Comparison of ENCODE assay signal across 8 mouse cellular contexts in genomic region chr7:126760391-126760802, GRCm38 (mm10). TPM values are rescaled to one million over a fixed set of nuclear protein-coding genes. Genes with fewer than 3 reads are reported as not detected.
DNase-seq lines count a peak whose midpoint lies in the region; ATAC-seq and TF ChIP-seq lines count a peak whose summit lies in the region.

No protein-coding gene starts in this region.

- no peaks in the 10 kb centered on the region for H3K27me3 ChIP-seq in forebrain, embryonic 14.5 days (replicated peaks; ENCODE audit: control insufficient read depth, insufficient read depth, low read length)
- H3K27me3 ChIP-seq in hindbrain, embryonic 10.5 days (ENCODE audit: insufficient read depth, poor library complexity, severe bottlenecking) = no peaks in the 10 kb centered on the region
- no peaks in the 10 kb centered on the region for H3K27me3 ChIP-seq in limb, embryonic 13.5 days
- H3K27me3 ChIP-seq in myocyte (ENCODE audit: control insufficient read depth, insufficient read depth, insufficient read length) = no peaks in the 10 kb centered on the region

- H3K36me3 ChIP-seq in forebrain, embryonic 14.5 days (ENCODE audit: control insufficient read depth, insufficient read depth, low read length) = peaks cover 34% of the 10 kb centered on the region
- H3K36me3 ChIP-seq in hindbrain, embryonic 10.5 days = peaks cover 43% of the 10 kb centered on the region
- peaks cover 29% of the 10 kb centered on the region for H3K36me3 ChIP-seq in limb, embryonic 13.5 days
- H3K36me3 ChIP-seq in myocyte (ENCODE audit: control insufficient read depth, insufficient read depth) = peaks cover 5% of the 10 kb centered on the region

- no peak for TF ChIP-seq POLR2A in myocyte (IDR thresholded peaks at IDR 0.05; ENCODE audit: insufficient read length, low read depth)

- H3K4me2 ChIP-seq in forebrain, embryonic 14.5 days (ENCODE audit: low read length) = peak overlapping the region; percentile 90
- H3K4me2 ChIP-seq in limb, embryonic 13.5 days (replicated peaks) = peak overlapping the region; percentile 93
- peak overlapping the region; percentile 82 for H3K4me2 ChIP-seq in myocyte (ENCODE audit: low read depth)

- peak; percentile 41; the same call in 1 of the 2 replicates for ATAC-seq in cerebellum, adult (ENCODE audit: insufficient number of reproducible peaks, low FRiP score, low TSS enrichment)
- ATAC-seq in forebrain, embryonic 14.5 days = peak; percentile 5; the same call in 1 of the 2 replicates
- 0 out of 2 replicates have a peak, but pooled peaks have one; percentile 13 for ATAC-seq in limb, embryonic 13.5 days (ENCODE audit: low FRiP score, low read depth)

- H3ac ChIP-seq in myocyte (ENCODE audit: control insufficient read depth, insufficient read length) = peak overlapping the region; percentile 81

- peak; percentile 87 for DNase-seq in NIH3T3 (ENCODE audit: low read depth)
- peak; percentile 66 for DNase-seq in forebrain, embryonic 14.5 days (ENCODE audit: low spot score)
- peak; percentile 42 for DNase-seq in hindbrain, embryonic 10.5 days (ENCODE audit: low spot score)
- DNase-seq in right cerebral cortex, postnatal 36 days (ENCODE audit: low spot score in 2 of 2) = no peak
- DNase-seq in thymus, postnatal 25 days = no peak

- peaks cover 7% of the 10 kb centered on the region for H3K79me2 ChIP-seq in myocyte (ENCODE audit: control insufficient read depth, insufficient read depth)

- H3K9ac ChIP-seq in forebrain, embryonic 14.5 days (ENCODE audit: low read length) = peak overlapping the region; percentile 91
- peak overlapping the region; percentile 85 for H3K9ac ChIP-seq in limb, embryonic 13.5 days

- peak overlapping the region; percentile 83 for H3K4me3 ChIP-seq in forebrain, embryonic 14.5 days (ENCODE audit: low read depth, low read length)
- peak overlapping the region; percentile 67 for H3K4me3 ChIP-seq in hindbrain, embryonic 10.5 days
- peak overlapping the region; percentile 82 for H3K4me3 ChIP-seq in limb, embryonic 13.5 days
- H3K4me3 ChIP-seq in myocyte = peak overlapping the region; percentile 72

- 27% methylated on average over 3 of the region's 3 CpGs for WGBS in forebrain, embryonic 14.5 days
- WGBS in hindbrain, embryonic 10.5 days = 18% methylated on average over 3 of the region's 3 CpGs
- WGBS in limb, embryonic 13.5 days = 27% methylated on average over 3 of the region's 3 CpGs

- peak overlapping the region; percentile 90 for H3K27ac ChIP-seq in forebrain, embryonic 14.5 days (ENCODE audit: low read depth, low read length)
- peak overlapping the region; percentile 95 for H3K27ac ChIP-seq in hindbrain, embryonic 10.5 days
- peak overlapping the region; percentile 69 for H3K27ac ChIP-seq in limb, embryonic 13.5 days

- H3K9me3 ChIP-seq in forebrain, embryonic 14.5 days (replicated peaks; ENCODE audit: control insufficient read depth, low read length) = no peaks in the 10 kb centered on the region
- no peaks in the 10 kb centered on the region for H3K9me3 ChIP-seq in hindbrain, embryonic 10.5 days
- H3K9me3 ChIP-seq in limb, embryonic 13.5 days = no peaks in the 10 kb centered on the region

- peaks cover 14% of the 10 kb centered on the region for H3K4me1 ChIP-seq in forebrain, embryonic 14.5 days (ENCODE audit: control insufficient read depth, insufficient read depth, low read length)
- peaks cover 41% of the 10 kb centered on the region for H3K4me1 ChIP-seq in hindbrain, embryonic 10.5 days (replicated peaks)
- peaks cover 36% of the 10 kb centered on the region for H3K4me1 ChIP-seq in limb, embryonic 13.5 days

TF ChIP-seq in myocyte, 11 proteins besides CTCF, POLR2A, EP300 and RAD21:
- no peak for TF ChIP-seq MAX (IDR thresholded peaks at IDR 0.05; ENCODE audit: low read depth)
- no peak for TF ChIP-seq POLR2AphosphoS2 (IDR thresholded peaks at IDR 0.05; ENCODE audit: insufficient read length, low read depth)
- TF ChIP-seq MYOG (IDR thresholded peaks at IDR 0.05; ENCODE audit: control insufficient read depth in 1 of 3, insufficient read depth in 1 of 3, insufficient read length in 2 of 3, low read depth in 2 of 3) = no peak
- TF ChIP-seq REST (IDR thresholded peaks at IDR 0.05; ENCODE audit: insufficient read depth, insufficient read length) = no peak

RNA-seq across cellular contexts. Expression of gene Mapk3, which starts 1.0 kb away (rescaled TPM):
- polyA plus RNA-seq in forebrain, embryonic 14.5 days (2014; fragmentation: Nextera tagmentation; extraction: Ambion mirVana) = 90.8 and 99.7 TPM in 2 replicates
- 62.5 and 63.8 TPM in 2 replicates for polyA plus RNA-seq in hindbrain, embryonic 10.5 days (2016; fragmentation: Nextera tagmentation; extraction: Ambion mirVana)
- 49.6 and 50.3 TPM in 2 replicates for polyA plus RNA-seq in limb, embryonic 13.5 days (2015; fragmentation: Nextera tagmentation; extraction: Ambion mirVana)
- 126 TPM for polyA plus RNA-seq in myocyte (2012; fragmentation: generic; extraction: Trizol)

RNA-seq across cellular contexts. Expression of gene Gdpd3, which starts 5.7 kb away (rescaled TPM):
- 1.2 and 1.3 TPM in 2 replicates for polyA plus RNA-seq in forebrain, embryonic 14.5 days (2014; fragmentation: Nextera tagmentation; extraction: Ambion mirVana)
- polyA plus RNA-seq in hindbrain, embryonic 10.5 days (2016; fragmentation: Nextera tagmentation; extraction: Ambion mirVana) = 0.55 and 1.3 TPM in 2 replicates
- 1.7 and 2.1 TPM in 2 replicates for polyA plus RNA-seq in limb, embryonic 13.5 days (2015; fragmentation: Nextera tagmentation; extraction: Ambion mirVana)
- 1.1 TPM for polyA plus RNA-seq in myocyte (2012; fragmentation: generic; extraction: Trizol)

RNA-seq across cellular contexts. Expression of gene Ypel3, which starts 16.4 kb away (rescaled TPM):
- 206 and 230 TPM in 2 replicates for polyA plus RNA-seq in forebrain, embryonic 14.5 days (2014; fragmentation: Nextera tagmentation; extraction: Ambion mirVana)
- polyA plus RNA-seq in hindbrain, embryonic 10.5 days (2016; fragmentation: Nextera tagmentation; extraction: Ambion mirVana) = 51.3 and 89.7 TPM in 2 replicates
- 114 and 121 TPM in 2 replicates for polyA plus RNA-seq in limb, embryonic 13.5 days (2015; fragmentation: Nextera tagmentation; extraction: Ambion mirVana)
- 82.2 TPM for polyA plus RNA-seq in myocyte (2012; fragmentation: generic; extraction: Trizol)

RNA-seq across cellular contexts. Expression of gene Tbx6, which starts 20.9 kb away (rescaled TPM):
- 0.42 and 0.47 TPM in 2 replicates for polyA plus RNA-seq in forebrain, embryonic 14.5 days (2014; fragmentation: Nextera tagmentation; extraction: Ambion mirVana)
- polyA plus RNA-seq in hindbrain, embryonic 10.5 days (2016; fragmentation: Nextera tagmentation; extraction: Ambion mirVana) = 0.22 and 0.47 TPM in 2 replicates
- polyA plus RNA-seq in limb, embryonic 13.5 days (2015; fragmentation: Nextera tagmentation; extraction: Ambion mirVana) = 0.53 and 0.64 TPM in 2 replicates
- 0.23 TPM for polyA plus RNA-seq in myocyte (2012; fragmentation: generic; extraction: Trizol)

RNA-seq across cellular contexts. Expression of gene Ppp4c, which starts 31.9 kb away (rescaled TPM):
- 231 and 256 TPM in 2 replicates for polyA plus RNA-seq in forebrain, embryonic 14.5 days (2014; fragmentation: Nextera tagmentation; extraction: Ambion mirVana)
- 391 and 411 TPM in 2 replicates for polyA plus RNA-seq in hindbrain, embryonic 10.5 days (2016; fragmentation: Nextera tagmentation; extraction: Ambion mirVana)
- 287 and 322 TPM in 2 replicates for polyA plus RNA-seq in limb, embryonic 13.5 days (2015; fragmentation: Nextera tagmentation; extraction: Ambion mirVana)
- 113 TPM for polyA plus RNA-seq in myocyte (2012; fragmentation: generic; extraction: Trizol)

Comparison
In these comparisons a context has a peak if more than half of its experiments do, and no peak if none do; other contexts are left out.
1. DNase-seq: peak in NIH3T3 (single experiment), forebrain, embryonic 14.5 days (single experiment) and hindbrain, embryonic 10.5 days (single experiment); none in right cerebral cortex, postnatal 36 days (0 of 2) and thymus, postnatal 25 days (single experiment).
2. Peak in every context shown above with its lines, with median percentiles within 50 percentile points of each other: ATAC-seq, H3K27ac ChIP-seq, H3K4me2 ChIP-seq and H3K4me3 ChIP-seq.